Mouse (Mus musculus): ENCODE measurements at regions not wholly inside any gene's neighbourhood (a gene's known extent, or its start where the extent isn't known, plus 50 kb on each side); places are given as distances from the start of the nearest gene placed in this dataset.

DNA sequence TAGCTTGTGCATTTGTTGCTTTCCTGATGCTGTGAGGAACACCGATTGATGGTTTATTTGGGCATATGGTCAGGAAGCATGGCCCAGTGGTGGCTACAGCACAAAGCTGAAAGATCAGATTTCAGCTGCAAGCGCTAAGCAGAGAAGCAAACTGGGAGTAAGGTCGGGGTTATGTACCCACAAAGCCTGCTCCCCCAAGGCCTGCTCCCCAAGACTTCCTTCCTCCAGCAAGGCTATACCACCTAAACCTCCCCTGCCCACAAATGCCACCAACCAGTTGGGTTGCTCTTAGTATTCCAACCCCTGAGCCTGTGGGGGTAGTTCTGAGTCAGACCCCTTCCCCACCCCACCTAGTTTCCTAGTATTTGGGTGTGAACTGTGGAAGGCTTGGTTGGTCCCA, 270.5 kb downstream of the Cdh26 start:
- no peak overlapping the region for H3K4me3 ChIP-seq (replicated peaks)
- H3K4me2 ChIP-seq (replicated peaks), result no peak overlapping the region
- no peaks in the 10 kb centered on the region for H3K4me1 ChIP-seq (replicated peaks)
- no peaks in the 10 kb centered on the region for H3K9me3 ChIP-seq
- no peak for ATAC-seq
- no peak overlapping the region for H3K27ac ChIP-seq
- no peak overlapping the region for H3K9ac ChIP-seq
- WGBS, result 43% methylated on average over 3 of the region's 3 CpGs
- no peaks in the 10 kb centered on the region for H3K27me3 ChIP-seq (replicated peaks)
- H3K36me3 ChIP-seq, result no peaks in the 10 kb centered on the region

DNA sequence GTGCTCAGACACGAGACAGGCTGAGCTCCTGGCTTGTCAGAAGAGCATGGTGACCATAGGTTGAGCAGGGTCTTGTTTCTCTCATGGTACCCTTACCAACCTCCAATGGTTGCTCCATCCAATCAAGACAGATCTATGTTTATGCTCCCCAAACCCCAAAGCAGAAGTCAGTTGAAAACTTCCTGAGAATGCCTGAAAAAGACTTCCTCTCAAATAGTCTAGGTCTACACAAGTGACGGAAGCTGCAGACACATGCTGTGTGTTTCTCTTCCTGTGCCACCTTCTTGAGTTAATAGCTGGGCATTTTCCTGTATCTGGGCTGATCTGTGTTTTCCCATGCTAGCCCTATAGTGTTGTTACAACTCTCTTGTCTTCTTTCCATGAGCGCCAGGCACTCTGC, 274.2 kb downstream of the Cdh26 start:
- H3K9ac ChIP-seq, result no peak overlapping the region
- H3K27me3 ChIP-seq (replicated peaks), result no peaks in the 10 kb centered on the region
- H3K9me3 ChIP-seq, result no peaks in the 10 kb centered on the region
- H3K4me2 ChIP-seq (replicated peaks), result no peak overlapping the region
- 74% methylated on average over 3 of the region's 3 CpGs for WGBS
- no peak for ATAC-seq
- no peak overlapping the region for H3K4me3 ChIP-seq (replicated peaks)
- H3K36me3 ChIP-seq, result no peaks in the 10 kb centered on the region
- peaks cover 7% of the 10 kb centered on the region for H3K4me1 ChIP-seq (replicated peaks)
- no peak overlapping the region for H3K27ac ChIP-seq

DNA sequence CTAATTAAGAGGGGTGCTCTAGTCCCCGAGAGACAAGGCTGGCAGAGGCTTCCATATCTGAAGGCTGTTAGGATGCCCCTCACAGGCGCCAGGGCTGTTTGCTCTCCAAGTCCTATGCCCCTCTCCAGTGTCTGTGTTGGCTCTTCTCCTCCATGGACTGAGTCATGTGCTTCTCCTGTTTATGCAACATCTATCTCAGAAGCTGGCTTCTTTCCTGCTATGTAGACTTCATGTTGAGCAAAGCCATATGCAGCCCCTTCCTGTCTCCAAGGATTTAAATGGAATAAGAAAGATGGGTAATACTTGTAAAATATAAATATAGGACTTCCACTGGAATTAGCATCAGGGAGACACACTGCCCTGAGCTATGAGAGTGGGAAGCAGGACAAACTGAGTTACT, 278.3 kb downstream of the Cdh26 start:
- peak; percentile 44 for ATAC-seq
- 52% methylated on average over 2 of the region's 2 CpGs for WGBS

DNA sequence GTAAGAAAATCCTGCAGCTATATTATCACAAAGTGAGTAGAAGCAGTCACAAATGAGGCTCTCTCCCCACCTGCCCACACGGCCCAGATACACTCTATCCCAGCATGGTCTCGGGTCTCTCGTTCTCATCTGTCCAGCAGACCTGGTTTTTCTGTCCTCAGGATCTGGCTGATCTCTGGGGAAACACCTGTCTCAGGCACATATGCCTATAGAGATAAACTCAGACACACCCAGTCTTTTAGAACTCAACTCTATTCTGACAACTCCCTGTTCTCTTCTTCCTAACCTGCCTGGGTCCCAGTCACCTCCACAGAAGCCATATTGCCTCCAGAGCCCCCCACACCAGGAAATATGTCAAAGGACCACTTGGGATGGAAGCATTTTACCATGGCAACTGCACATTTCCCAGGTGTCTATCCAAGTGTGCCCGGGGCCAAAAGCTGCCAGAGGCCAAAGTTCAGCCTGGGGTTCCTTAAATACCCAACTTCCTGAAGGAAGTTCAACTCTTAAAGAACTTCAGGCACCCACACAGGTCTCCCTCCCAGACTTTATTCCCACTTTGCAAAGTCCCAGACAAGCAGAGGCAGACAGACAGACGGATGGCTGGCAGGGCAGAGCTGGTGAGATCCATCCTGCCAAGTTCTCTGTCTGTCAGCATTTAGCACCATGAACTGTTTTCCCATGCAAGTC, 279.0 kb downstream of the Cdh26 start:
- Histone ChIP-seq H3K27ac (no peak overlapping the region), H3K9ac (no peak overlapping the region), H3K4me1 (replicated peaks) (peaks cover 9% of the 10 kb centered on the region), H3K4me2 (replicated peaks) (no peak overlapping the region), H3K9me3 (no peaks in the 10 kb centered on the region), H3K4me3 (replicated peaks) (no peak overlapping the region), H3K36me3 (no peaks in the 10 kb centered on the region), H3K27me3 (replicated peaks) (no peaks in the 10 kb centered on the region)
- ATAC-seq, result peak; percentile 65
- WGBS, result 56% methylated on average over 5 of the region's 5 CpGs

More for the DNA sequence above, 278.3 kb downstream of the Cdh26 start:
- Histone ChIP-seq H3K4me3 (replicated peaks) (no peak overlapping the region), H3K36me3 (no peaks in the 10 kb centered on the region), H3K4me2 (replicated peaks) (no peak overlapping the region), H3K27me3 (replicated peaks) (no peaks in the 10 kb centered on the region), H3K4me1 (replicated peaks) (peaks cover 9% of the 10 kb centered on the region), H3K9me3 (no peaks in the 10 kb centered on the region), H3K9ac (no peak overlapping the region), H3K27ac (no peak overlapping the region)

DNA sequence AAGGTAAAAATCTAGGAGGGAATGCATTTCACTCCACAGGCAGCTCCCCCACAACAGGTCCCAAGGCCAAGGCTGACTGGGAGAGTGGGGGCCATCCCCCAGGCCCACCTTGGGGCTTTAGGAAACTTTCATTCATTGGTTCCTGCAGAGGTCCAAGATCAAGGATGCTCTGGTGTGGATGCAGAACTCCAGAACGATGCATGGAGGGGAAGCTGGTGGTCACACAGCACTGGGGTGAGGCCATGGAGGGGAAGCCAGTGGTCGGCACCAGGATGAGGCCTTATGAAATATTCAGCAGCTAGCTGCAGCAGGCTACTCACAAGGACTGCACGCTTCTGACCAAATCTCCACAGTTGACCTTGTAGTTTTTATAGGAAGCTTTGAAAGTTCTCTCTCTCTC, 279.7 kb downstream of the Cdh26 start:
- no peak overlapping the region for H3K9ac ChIP-seq

DNA sequence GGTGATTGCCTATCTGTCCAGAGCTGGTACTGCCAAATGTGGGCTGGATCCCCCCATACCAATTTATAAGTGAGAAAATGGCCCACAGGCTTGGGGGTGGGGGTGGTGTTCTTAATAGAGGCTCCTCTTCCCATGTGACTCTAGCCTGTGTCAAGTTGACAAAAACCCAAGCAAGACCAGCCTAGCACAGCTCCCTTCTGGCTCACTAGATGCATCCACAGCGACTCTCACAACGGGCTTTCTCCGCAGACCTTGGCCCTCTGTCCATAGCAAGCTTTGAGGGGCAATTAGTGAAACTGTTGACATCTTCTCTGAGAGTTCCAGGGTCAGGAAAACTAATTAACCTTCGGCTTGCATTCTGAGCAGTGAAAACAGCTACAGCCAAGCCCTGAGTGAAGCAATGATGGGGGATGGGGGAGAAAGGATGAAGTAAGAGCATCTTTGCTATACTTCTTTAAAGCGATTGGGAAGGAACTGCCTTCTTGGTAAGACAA, 281.3 kb downstream of the Cdh26 start:
- Histone ChIP-seq H3K4me1 (replicated peaks) (peaks cover 16% of the 10 kb centered on the region), H3K4me3 (replicated peaks) (no peak overlapping the region), H3K27me3 (replicated peaks) (no peaks in the 10 kb centered on the region), H3K4me2 (replicated peaks) (no peak overlapping the region), H3K36me3 (no peaks in the 10 kb centered on the region), H3K27ac (no peak overlapping the region), H3K9ac (no peak overlapping the region), H3K9me3 (no peaks in the 10 kb centered on the region)
- ATAC-seq, result no peak
- 69% methylated on average over 5 of the region's 5 CpGs for whole genome bisulfite sequencing

More for the DNA sequence above, 279.7 kb downstream of the Cdh26 start:
- no peaks in the 10 kb centered on the region for H3K9me3 ChIP-seq
- 89% methylated on average over 3 of the region's 3 CpGs for WGBS
- no peak overlapping the region for H3K4me3 ChIP-seq (replicated peaks)
- H3K27ac ChIP-seq, result no peak overlapping the region
- ATAC-seq, result no peak
- H3K27me3 ChIP-seq (replicated peaks), result no peaks in the 10 kb centered on the region
- H3K36me3 ChIP-seq, result no peaks in the 10 kb centered on the region
- H3K4me2 ChIP-seq (replicated peaks), result no peak overlapping the region
- H3K4me1 ChIP-seq (replicated peaks), result peaks cover 9% of the 10 kb centered on the region

DNA sequence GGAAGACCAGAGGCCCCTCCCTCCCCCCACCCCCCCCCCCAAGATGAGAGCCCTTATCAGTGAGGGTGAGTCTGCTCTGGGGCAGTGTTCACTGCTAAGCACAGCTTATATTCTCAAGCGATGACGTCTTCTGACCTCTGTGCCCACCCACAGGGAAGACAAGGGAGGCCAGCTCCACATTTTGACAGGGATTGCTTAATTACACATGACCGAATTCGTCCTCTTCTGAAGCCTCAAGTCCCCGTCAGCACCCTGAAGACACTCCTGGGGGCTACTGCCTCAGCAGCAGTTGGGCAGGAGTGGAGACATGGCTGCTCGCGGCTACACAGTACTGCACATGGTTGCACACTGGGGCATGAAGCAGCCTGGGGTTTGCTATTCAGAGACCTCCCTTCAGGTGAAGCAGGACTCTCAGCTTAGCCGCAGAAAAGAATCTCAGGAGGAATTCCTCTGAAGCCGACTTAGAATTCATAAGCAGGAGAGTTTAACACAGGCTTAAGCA, 282.1 kb downstream of the Cdh26 start:
- H3K4me2 ChIP-seq (replicated peaks), result no peak overlapping the region
- no peaks in the 10 kb centered on the region for H3K36me3 ChIP-seq
- H3K4me3 ChIP-seq (replicated peaks), result no peak overlapping the region
- H3K4me1 ChIP-seq (replicated peaks), result peaks cover 16% of the 10 kb centered on the region
- no peaks in the 10 kb centered on the region for H3K27me3 ChIP-seq (replicated peaks)
- H3K9me3 ChIP-seq, result no peaks in the 10 kb centered on the region
- 59% methylated on average over 9 of the region's 9 CpGs for WGBS
- no peak overlapping the region for H3K9ac ChIP-seq
- ATAC-seq, result no peak
- no peak overlapping the region for H3K27ac ChIP-seq

DNA sequence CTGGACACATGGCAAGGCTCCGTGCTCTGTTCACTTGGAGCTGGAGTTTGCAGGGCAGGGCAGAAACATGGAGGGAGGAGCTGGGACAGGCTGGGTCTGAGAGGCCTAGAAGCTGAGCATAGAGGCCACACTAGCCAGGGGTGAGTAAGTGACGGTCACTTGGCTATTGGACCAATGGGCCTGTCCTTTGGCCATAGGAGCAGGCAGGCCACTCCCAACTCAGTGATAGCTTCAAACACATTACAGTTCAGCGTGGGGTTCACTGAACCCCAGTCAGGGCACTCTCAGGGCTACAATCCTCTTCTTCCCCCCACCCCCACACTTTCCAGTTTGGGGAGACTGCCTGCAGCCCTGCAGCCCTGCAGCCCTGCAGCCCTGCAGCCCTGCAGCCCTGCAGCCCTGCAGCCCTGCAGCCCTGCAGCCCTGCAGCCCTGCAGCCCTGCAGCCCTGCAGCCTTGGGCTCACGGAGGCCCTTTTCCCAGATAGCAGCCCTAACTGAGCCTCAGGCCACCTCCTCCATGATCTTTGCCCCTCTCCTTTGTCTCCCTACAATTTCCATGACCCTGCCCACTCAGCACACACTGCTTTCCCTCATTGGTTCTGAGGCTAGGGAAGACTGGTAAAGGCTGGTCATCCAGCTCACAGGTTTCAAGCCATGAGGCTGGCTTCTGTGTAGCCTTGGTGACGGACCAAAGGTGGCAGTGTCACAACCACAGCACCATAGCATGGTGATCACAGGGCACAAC, 285.3 kb downstream of the Cdh26 start:
- Histone ChIP-seq H3K27ac (no peak overlapping the region), H3K4me1 (replicated peaks) (peaks cover 7% of the 10 kb centered on the region; the same call in 1 of the 2 replicates), H3K9me3 (no peaks in the 10 kb centered on the region), H3K9ac (no peak overlapping the region), H3K36me3 (no peaks in the 10 kb centered on the region), H3K4me2 (replicated peaks) (no peak overlapping the region), H3K4me3 (replicated peaks) (no peak overlapping the region), H3K27me3 (replicated peaks) (no peaks in the 10 kb centered on the region)
- WGBS, result 76% methylated on average over 5 of the region's 5 CpGs
- ATAC-seq, result peak; percentile 84

DNA sequence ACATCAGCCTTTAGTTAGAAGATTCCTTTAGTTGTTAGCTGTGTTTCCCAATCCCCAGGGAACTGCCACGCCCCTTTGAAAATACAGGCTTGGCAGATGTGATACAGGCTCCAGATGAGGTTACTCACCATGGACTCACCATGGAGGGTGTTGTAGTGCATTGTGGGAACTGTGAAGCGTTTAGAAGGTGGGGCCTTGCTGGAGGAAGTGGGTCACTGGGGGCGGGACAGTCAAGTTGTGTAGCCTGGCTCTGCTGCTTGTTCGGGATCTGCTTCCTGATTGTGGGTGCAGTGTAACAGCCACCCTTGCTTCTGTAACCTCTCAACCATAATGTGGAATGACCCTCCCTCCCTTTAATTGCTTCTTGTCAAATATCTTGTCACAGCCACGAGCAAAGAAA, 287.7 kb downstream of the Cdh26 start:
- H3K4me2 ChIP-seq (replicated peaks), result no peak overlapping the region
- ATAC-seq, result no peak
- no peak overlapping the region for H3K27ac ChIP-seq
- H3K27me3 ChIP-seq (replicated peaks), result no peaks in the 10 kb centered on the region; the same call in 1 of the 2 replicates
- no peak overlapping the region for H3K9ac ChIP-seq
- peaks cover 7% of the 10 kb centered on the region; the same call in 1 of the 2 replicates for H3K4me1 ChIP-seq (replicated peaks)
- H3K4me3 ChIP-seq (replicated peaks), result no peak overlapping the region
- H3K9me3 ChIP-seq, result no peaks in the 10 kb centered on the region
- WGBS, result 75% methylated on average over 5 of the region's 5 CpGs
- H3K36me3 ChIP-seq, result no peaks in the 10 kb centered on the region

DNA sequence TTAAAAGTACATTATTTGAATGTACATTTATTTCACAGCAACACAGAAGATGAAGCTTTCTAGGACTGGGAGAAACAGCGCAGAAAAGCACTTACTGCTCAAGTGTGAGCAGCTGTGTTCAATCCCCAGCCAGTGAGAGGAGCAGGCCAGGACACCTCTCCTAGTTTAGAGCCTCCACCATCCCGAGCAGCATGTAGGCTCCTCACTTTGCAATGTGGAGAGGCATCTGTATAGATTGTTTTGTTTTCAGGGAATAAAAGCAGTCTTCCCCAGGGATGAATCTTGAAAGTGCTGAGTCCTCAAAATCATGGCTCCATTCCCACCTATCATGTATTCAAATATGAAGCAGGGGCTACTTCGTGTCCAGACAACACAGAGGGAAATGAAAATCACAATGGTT, 293.1 kb downstream of the Cdh26 start:
- 33% methylated on average over 3 of the region's 3 CpGs for WGBS

DNA sequence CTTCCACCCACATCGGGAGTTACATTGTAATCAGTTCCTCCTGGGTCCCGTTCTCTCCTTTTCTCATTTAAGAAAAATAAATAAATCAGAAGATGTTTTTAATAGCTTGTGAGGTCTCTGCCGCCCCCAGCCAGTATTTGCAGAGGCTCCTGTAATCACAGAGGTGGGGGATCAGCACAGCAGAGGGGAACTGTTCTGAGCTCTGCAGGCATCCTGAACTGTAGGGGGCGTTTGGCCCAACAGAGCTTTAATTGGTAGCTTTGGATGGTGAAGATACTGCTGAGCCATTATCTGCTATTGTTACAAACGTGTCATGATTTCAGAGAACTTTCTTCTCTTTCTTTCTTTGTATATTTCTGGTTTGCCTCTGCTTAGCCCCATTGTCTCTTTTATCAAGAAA, 293.9 kb downstream of the Cdh26 start:
- Histone ChIP-seq H3K4me2 (replicated peaks) (no peak overlapping the region), H3K27me3 (replicated peaks) (no peaks in the 10 kb centered on the region; the same call in 1 of the 2 replicates), H3K36me3 (no peaks in the 10 kb centered on the region), H3K9me3 (no peaks in the 10 kb centered on the region), H3K4me1 (replicated peaks) (0 out of 2 replicates have a peak, but pooled peaks cover 5% of the 10 kb centered on the region), H3K27ac (no peak overlapping the region), H3K4me3 (replicated peaks) (no peak overlapping the region), H3K9ac (no peak overlapping the region)
- ATAC-seq, result no peak
- WGBS, result 10% methylated on average over 5 of the region's 5 CpGs

More for the DNA sequence above, 293.1 kb downstream of the Cdh26 start:
- 0 out of 2 replicates have a peak, but pooled peaks cover under 1% of the 10 kb centered on the region for H3K4me1 ChIP-seq (replicated peaks)
- no peak overlapping the region for H3K9ac ChIP-seq
- no peaks in the 10 kb centered on the region; the same call in 1 of the 2 replicates for H3K27me3 ChIP-seq (replicated peaks)
- no peak overlapping the region for H3K27ac ChIP-seq
- H3K9me3 ChIP-seq, result no peaks in the 10 kb centered on the region
- peak; percentile 59; the same call in 1 of the 2 replicates for ATAC-seq
- H3K36me3 ChIP-seq, result no peaks in the 10 kb centered on the region
- no peak overlapping the region for H3K4me2 ChIP-seq (replicated peaks)
- H3K4me3 ChIP-seq (replicated peaks), result no peak overlapping the region

DNA sequence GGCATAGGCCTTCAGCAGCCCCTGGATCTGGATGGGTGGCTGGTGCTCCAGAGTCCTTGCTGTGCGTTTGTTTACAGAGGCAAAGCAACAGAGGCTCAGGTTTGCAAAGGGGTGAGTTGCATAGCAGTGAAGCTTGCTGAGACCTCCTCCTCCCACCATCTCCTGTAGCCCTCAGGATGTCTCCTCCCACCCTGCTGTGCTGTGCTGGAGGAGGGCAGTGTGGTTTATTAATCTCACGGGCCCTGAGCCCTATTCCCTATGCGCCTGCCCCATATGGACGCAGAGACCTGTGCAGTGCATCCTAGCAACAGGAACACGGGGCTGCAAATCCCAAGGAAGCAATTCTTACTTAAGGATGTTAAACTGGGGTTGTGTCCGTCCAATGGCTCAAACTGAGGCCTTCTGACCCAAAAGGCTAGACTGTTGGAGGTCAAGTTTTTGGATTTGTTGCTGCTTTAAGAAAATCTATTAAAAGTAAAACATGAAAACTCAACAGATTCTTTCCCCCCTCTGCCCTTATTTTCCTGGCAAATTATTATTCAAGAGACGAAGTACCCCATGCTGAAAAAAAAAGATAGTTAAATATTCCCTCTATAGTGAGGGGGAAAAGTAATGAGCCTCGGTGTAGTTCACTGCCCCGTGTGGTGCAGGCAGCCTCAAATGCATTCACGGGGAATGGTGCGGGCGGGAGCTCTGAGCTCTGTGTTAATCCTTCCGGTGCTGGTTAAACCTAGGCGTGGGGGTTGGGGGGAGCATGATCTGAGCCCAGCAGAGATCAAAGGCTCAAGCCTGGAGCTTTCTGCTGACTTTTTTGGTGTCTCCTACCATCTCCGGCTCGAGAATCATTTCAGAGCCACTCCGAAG, 297.8 kb downstream of the Cdh26 start:
- H3K9me3 ChIP-seq, result no peaks in the 10 kb centered on the region
- no peaks in the 10 kb centered on the region for H3K27me3 ChIP-seq (replicated peaks)
- no peaks in the 10 kb centered on the region for H3K36me3 ChIP-seq
- no peak overlapping the region for H3K4me3 ChIP-seq (replicated peaks)
- WGBS, result 10% methylated on average over 17 of the region's 17 CpGs
- no peak overlapping the region for H3K9ac ChIP-seq
- no peak for ATAC-seq
- no peak overlapping the region for H3K27ac ChIP-seq
- no peak overlapping the region for H3K4me2 ChIP-seq (replicated peaks)
- 0 out of 2 replicates have a peak, but pooled peaks cover 5% of the 10 kb centered on the region for H3K4me1 ChIP-seq (replicated peaks)
